Mouse (Mus musculus) ES-Bruce4 (cell line): Measurements from ENCODE around the gene Anxa9. TPM values are rescaled to one million over a fixed set of nuclear protein-coding genes. Genes with fewer than 3 reads are reported as not detected.

ENCODE experiments used
- H3K27ac ChIP-seq: 2 replicates; pipeline ENCODE4 v1.5.1; 2012; ENCODE audit warnings: low read length, inconsistent platforms; ENCODE audit not compliant: insufficient read depth
- H3K27me3 ChIP-seq: 2 replicates; pipeline ENCODE4 v1.6.1; 2012; ENCODE audit warnings: mild to moderate bottlenecking, low read length, inconsistent platforms; ENCODE audit not compliant: control insufficient read depth, poor library complexity, insufficient read depth, severe bottlenecking
- H3K36me3 ChIP-seq: 2 replicates; pipeline ENCODE4 v1.6.1; 2012; ENCODE audit warnings: inconsistent platforms, mild to moderate bottlenecking, low read length, moderate library complexity; ENCODE audit not compliant: control insufficient read depth, poor library complexity, insufficient read depth, severe bottlenecking
- H3K4me1 ChIP-seq: one replicate; pipeline ENCODE4 v1.8.1; 2011; ENCODE audit warnings: low read length; ENCODE audit not compliant: control insufficient read depth, insufficient read depth
- H3K4me3 ChIP-seq: 2 replicates; pipeline ENCODE4 v1.5.1; 2011; ENCODE audit warnings: low read depth, mild to moderate bottlenecking, low read length
- H3K9ac ChIP-seq: 2 replicates; pipeline ENCODE4 v1.6.1; 2012; ENCODE audit warnings: low read depth, mild to moderate bottlenecking, inconsistent platforms; ENCODE audit not compliant: poor library complexity, severe bottlenecking
- H3K9me3 ChIP-seq: replicated peaks from 2 replicates; pipeline ENCODE4 v1.6.1; 2012; ENCODE audit warnings: mild to moderate bottlenecking, low read length, inconsistent platforms; ENCODE audit not compliant: control insufficient read depth, poor library complexity, insufficient read depth, severe bottlenecking
- CTCF ChIP-seq: IDR thresholded peaks from one replicate; pipeline ENCODE4 v1.8.1; 2011; ENCODE audit warnings: low read depth, low read length
- EP300 ChIP-seq: IDR thresholded peaks from 2 replicates; pipeline ENCODE4 v1.6.1; 2011; ENCODE audit warnings: low read depth, low read length; ENCODE audit not compliant: insufficient read depth
- POLR2A ChIP-seq: IDR thresholded peaks from one replicate; pipeline ENCODE4 v1.8.1; 2011; ENCODE audit warnings: low read length; ENCODE audit not compliant: insufficient read depth
- polyA plus RNA-seq: library from polyadenylated mRNA; stranded (reverse); fragments of >200 nt; gene quantifications from 2 replicates; pipeline ENCODE4 v1.2.4, GENCODE M21; 2011; ENCODE audit warnings: low read depth; ENCODE audit not compliant: missing spikeins, insufficient read depth, insufficient read length

Gene Anxa9
- polyA plus RNA-seq, 1 experiment, result 1.9 TPM

DNA sequence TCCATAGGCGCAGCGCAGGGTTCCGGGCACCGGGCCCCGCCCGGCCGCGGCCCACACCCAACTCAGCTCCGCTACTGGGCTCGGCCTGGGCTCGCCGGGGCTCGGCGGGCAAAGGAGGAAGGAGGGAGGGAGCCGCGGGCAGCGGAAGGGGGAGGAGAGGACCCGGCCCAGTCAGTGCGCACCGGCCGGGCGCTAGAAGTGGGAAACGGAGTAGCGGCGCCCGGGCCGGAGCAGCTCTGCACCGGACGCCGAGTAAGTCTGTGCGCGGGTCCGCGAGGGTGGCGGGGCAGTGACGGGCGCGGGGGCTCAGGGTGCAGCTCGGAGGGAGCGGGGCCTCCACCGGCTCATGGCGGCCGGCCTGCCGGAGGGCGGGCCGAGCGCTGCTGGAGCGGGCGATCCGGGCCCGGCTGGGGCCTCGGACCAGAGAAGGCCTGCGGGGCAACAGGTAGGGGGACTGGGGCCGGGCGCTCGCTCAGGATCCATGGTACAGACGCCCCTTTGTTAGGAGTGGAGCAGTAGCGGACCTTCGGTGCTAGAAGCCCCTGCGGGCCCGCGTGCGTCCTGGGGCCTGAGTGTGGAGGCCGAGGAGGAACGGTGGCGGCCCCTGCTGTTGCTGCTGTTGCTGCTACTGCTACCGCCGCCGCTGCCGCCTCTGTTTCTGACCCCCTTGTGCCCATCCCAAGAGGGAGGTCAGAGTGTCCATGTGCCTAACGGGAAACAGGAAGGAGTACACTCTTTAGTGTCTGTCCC is 8.3 kb upstream of the Anxa9 start:
- peaks cover 2% of the 10 kb centered on the region; the same call in 1 of the 2 replicates for H3K36me3 ChIP-seq
- H3K9ac ChIP-seq, result peak overlapping the region; percentile 94
- H3K27me3 ChIP-seq, result no peaks in the 10 kb centered on the region
- TF ChIP-seq CTCF (no peak), EP300 (no peak), POLR2A (no peak)
- no peaks in the 10 kb centered on the region for H3K4me1 ChIP-seq
- H3K4me3 ChIP-seq, result peak overlapping the region; percentile 84
- H3K9me3 ChIP-seq, result no peaks in the 10 kb centered on the region
- peak overlapping the region; percentile 22 for H3K27ac ChIP-seq

DNA sequence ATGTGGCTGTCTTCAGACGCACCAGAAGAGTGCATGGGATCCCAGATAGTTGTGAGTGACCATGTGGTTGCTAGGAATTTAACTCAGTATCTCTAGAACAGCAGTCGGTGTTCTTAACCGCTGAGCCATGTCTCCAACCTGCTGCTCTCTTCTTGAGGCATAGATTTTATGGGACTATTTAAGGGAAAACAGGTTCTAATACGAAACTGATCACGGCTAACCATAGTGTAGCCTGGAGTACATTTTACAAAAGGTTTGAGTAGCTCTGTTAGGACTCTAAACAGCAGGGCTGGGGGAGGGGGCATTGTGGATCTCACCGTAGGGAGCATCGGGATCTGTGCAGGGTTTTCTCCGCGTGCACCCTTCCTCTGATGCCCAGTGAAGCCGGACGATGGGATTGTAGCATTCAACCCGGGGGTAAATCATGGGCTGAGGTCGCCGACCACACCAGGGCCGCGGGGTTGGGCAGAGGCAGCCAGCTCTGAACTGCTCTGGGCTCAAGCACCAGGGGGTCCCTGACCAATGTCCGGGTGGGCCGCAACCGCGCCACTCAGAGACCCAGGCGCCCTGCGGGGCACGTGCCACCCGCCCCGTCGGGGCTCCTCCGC is 7.6 kb upstream of the Anxa9 start, which contains the start of gene Cers2:
Gene Cers2, plus strand, starts transcription at position 306 of the 608 bp plus-strand sequence.
- TF ChIP-seq EP300, result no peak
- no peak for TF ChIP-seq CTCF
- no peak for TF ChIP-seq POLR2A
- H3K27me3 ChIP-seq, result no peaks in the 10 kb centered on the region
- H3K9me3 ChIP-seq, result no peaks in the 10 kb centered on the region
- H3K27ac ChIP-seq, result peak within 1 kb of the TSS; percentile 29
- no peaks in the 10 kb centered on the region for H3K36me3 ChIP-seq
- peak within 1 kb of the TSS; percentile 84 for H3K4me3 ChIP-seq
- no peaks in the 10 kb centered on the region for H3K4me1 ChIP-seq
- H3K9ac ChIP-seq, result peak within 1 kb of the TSS; percentile 94

GRCm38 (mm10) chr3:95314075-95314474 is 7.1 kb upstream of the Anxa9 start:
- no peak overlapping the region for H3K27ac ChIP-seq
- H3K4me3 ChIP-seq, result 0 out of 2 replicates have a peak overlapping the region, but pooled peaks have one; percentile 84
- no peak for TF ChIP-seq CTCF
- TF ChIP-seq EP300, result no peak
- no peak for TF ChIP-seq POLR2A
- H3K4me1 ChIP-seq, result no peaks in the 10 kb centered on the region
- no peaks in the 10 kb centered on the region for H3K27me3 ChIP-seq
- peak overlapping the region; percentile 94 for H3K9ac ChIP-seq
- no peaks in the 10 kb centered on the region for H3K36me3 ChIP-seq
- no peaks in the 10 kb centered on the region for H3K9me3 ChIP-seq

- H3K9ac ChIP-seq, result 0 out of 2 replicates have a peak overlapping the region, but pooled peaks have one; percentile 6
- no peak overlapping the region for H3K27ac ChIP-seq
- no peaks in the 10 kb centered on the region for H3K4me1 ChIP-seq
- no peaks in the 10 kb centered on the region for H3K36me3 ChIP-seq
- TF ChIP-seq EP300 (no peak), CTCF (no peak), POLR2A (no peak)
- no peaks in the 10 kb centered on the region for H3K27me3 ChIP-seq
- no peak overlapping the region for H3K4me3 ChIP-seq
- H3K9me3 ChIP-seq, result no peaks in the 10 kb centered on the region
Observed at GRCm38 (mm10) chr3:95313476-95313875, 6.5 kb upstream of the Anxa9 start.

- Histone ChIP-seq H3K27ac (no peak overlapping the region), H3K27me3 (no peaks in the 10 kb centered on the region), H3K4me1 (no peaks in the 10 kb centered on the region), H3K4me3 (no peak overlapping the region), H3K9me3 (no peaks in the 10 kb centered on the region), H3K36me3 (no peaks in the 10 kb centered on the region), H3K9ac (no peak overlapping the region)
- TF ChIP-seq EP300 (no peak), CTCF (no peak), POLR2A (no peak)
Observed at GRCm38 (mm10) chr3:95312623-95313022, 5.6 kb upstream of the Anxa9 start.
